Mouse (Mus musculus) kidney, postnatal 0 days (tissue): Measurements from ENCODE around the gene Cenpb. TPM values are rescaled to one million over a fixed set of nuclear protein-coding genes. Genes with fewer than 3 reads are reported as not detected.
A peak's percentile ranks its signal among the peaks of the same experiment; 100 is the strongest.

Experiments
- ATAC-seq: fragments of 200-750 bp; cut with Nextera tagmentation; replicated peaks from 2 replicates; pipeline ENCODE4 v1.8.0; 2017; ENCODE audit warnings: low read depth, moderate number of reproducible peaks, moderate TSS enrichment, moderate library complexity; ENCODE audit not compliant: low FRiP score
- DNase-seq: peaks from one replicate; pipeline ENCODE4 v3.0.0-alpha.2; 2016; ENCODE audit warnings: low spot score
- H3K27ac ChIP-seq: fragments of 300-500 bp; sonication (generic); 2 replicates; pipeline ENCODE4 v1.5.1; 2014; ENCODE audit warnings: mild to moderate bottlenecking
- H3K27me3 ChIP-seq: fragments of 300-500 bp; sonication (generic); 2 replicates; pipeline ENCODE4 v1.6.1; 2014; ENCODE audit warnings: low read length, mixed read lengths; ENCODE audit not compliant: insufficient read depth
- H3K36me3 ChIP-seq: fragments of 300-500 bp; sonication (generic); 2 replicates; pipeline ENCODE4 v1.6.1; 2014; ENCODE audit warnings: low read length, mixed read lengths; ENCODE audit not compliant: insufficient read depth
- H3K4me1 ChIP-seq: fragments of 300-500 bp; sonication (generic); replicated peaks from 2 replicates; pipeline ENCODE4 v1.6.1; 2014; ENCODE audit warnings: antibody characterized with exemption, low read length, mixed read lengths; ENCODE audit not compliant: insufficient read depth
- H3K4me2 ChIP-seq: fragments of 300-500 bp; sonication (generic); 2 replicates; pipeline ENCODE4 v1.6.1; 2014; ENCODE audit warnings: mild to moderate bottlenecking, low read length, moderate library complexity, mixed read lengths
- H3K4me3 ChIP-seq: fragments of 300-500 bp; sonication (generic); replicated peaks from 2 replicates; pipeline ENCODE4 v1.5.1; 2014; ENCODE audit warnings: low read depth, low read length
- H3K9ac ChIP-seq: fragments of 300-500 bp; sonication (generic); 2 replicates; pipeline ENCODE4 v1.6.1; 2014; ENCODE audit warnings: low read depth, low read length
- H3K9me3 ChIP-seq: fragments of 300-500 bp; sonication (generic); replicated peaks from 2 replicates; pipeline ENCODE4 v1.6.1; 2016; ENCODE audit warnings: low read length, inconsistent platforms, mixed read lengths
- CTCF ChIP-seq: IDR thresholded peaks from 2 replicates; pipeline ENCODE4 v1.5.1; 2016; ENCODE audit warnings: antibody characterized with exemption, low read depth, mild to moderate bottlenecking, moderate library complexity
- WGBS: fragments of 180-500 bp; shearing (Covaris S2); extraction: QIAGEN DNeasy Blood & Tissue Kit; methylation state at CpG from one replicate; pipeline ENCODE4 v1.1.7; 2014; 5-methylcytosine and 5-hydroxymethylcytosine counted together
- polyA plus RNA-seq: library from polyadenylated mRNA; unstranded; fragments of >200 nt; fragmentation: Nextera tagmentation; extraction: Ambion mirVana; gene quantifications from 2 replicates; pipeline ENCODE4 v1.2.1, GENCODE M21; 2015

Gene Cenpb
- polyA plus RNA-seq, 1 experiment from 2014 or later = 15.3 TPM

- TF ChIP-seq CTCF = no peak
- no peak overlapping the region for H3K4me2 ChIP-seq
- no peaks in the 10 kb centered on the region for H3K9me3 ChIP-seq
- DNase-seq (no peak), ATAC-seq (no peak)
- 94% methylated on average over 5 of the region's 5 CpGs for WGBS
- H3K27me3 ChIP-seq = no peaks in the 10 kb centered on the region
- H3K27ac ChIP-seq = peak overlapping the region; percentile 51; the same call in 1 of the 2 replicates
- H3K4me3 ChIP-seq = no peak overlapping the region
- H3K4me1 ChIP-seq = peaks cover 7% of the 10 kb centered on the region; the same call in 1 of the 2 replicates
- no peak overlapping the region for H3K9ac ChIP-seq
- peaks cover 21% of the 10 kb centered on the region; the same call in 1 of the 2 replicates for H3K36me3 ChIP-seq
Measured at GRCm38 (mm10) chr2:131139287-131139686, 40.6 kb downstream of the Cenpb start.

DNA sequence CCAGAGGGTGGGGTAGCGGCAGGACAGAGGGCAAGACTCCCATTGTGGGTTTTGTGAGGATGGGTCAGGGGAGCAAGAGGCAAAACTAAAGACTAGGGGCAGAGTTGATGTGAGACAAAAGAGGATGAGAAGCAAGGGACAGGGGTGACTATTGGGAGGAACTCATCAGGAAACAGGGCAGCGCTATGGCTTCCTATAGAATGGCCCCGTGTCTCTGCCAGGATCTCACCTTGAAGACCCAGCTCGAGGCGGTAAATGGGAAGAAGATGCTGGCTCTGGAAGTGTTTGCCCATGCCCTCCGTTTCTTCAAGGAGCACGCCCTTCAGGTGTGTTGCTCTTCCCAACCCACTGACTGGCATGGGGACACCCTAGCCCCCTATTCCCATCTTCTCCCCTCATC, 41.1 kb downstream of the Cenpb start:
- Histone ChIP-seq H3K27me3 (no peaks in the 10 kb centered on the region), H3K36me3 (peaks cover 18% of the 10 kb centered on the region; the same call in 1 of the 2 replicates), H3K9me3 (no peaks in the 10 kb centered on the region), H3K27ac (no peak overlapping the region), H3K9ac (no peak overlapping the region), H3K4me3 (no peak overlapping the region), H3K4me2 (no peak overlapping the region), H3K4me1 (peaks cover 7% of the 10 kb centered on the region; the same call in 1 of the 2 replicates)
- WGBS = 92% methylated on average over 7 of the region's 7 CpGs
- TF ChIP-seq CTCF = no peak
- ATAC-seq (no peak), DNase-seq (no peak)

DNA sequence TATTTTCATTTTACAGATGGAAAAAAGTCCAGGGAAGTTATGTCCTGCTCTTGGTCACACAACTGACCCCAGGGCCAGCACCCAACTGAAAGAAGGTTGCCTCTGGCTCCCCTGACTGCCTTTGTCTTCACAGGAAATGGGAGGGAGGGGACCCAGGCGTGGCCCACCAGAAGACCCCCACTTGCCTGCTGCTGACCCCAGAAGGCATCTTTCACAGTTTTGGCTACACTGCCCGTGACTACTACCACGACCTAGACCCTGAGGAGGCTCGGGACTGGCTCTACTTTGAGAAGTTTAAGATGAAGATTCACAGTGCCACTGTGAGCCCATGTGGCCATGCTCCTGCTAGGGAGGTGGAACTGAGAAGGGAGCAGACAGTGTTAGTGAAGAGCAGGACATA, 41.6 kb downstream of the Cenpb start:
- Histone ChIP-seq H3K27ac (no peak overlapping the region), H3K4me3 (no peak overlapping the region), H3K9ac (no peak overlapping the region), H3K27me3 (no peaks in the 10 kb centered on the region), H3K9me3 (no peaks in the 10 kb centered on the region), H3K36me3 (peaks cover 13% of the 10 kb centered on the region; the same call in 1 of the 2 replicates), H3K4me2 (no peak overlapping the region), H3K4me1 (peaks cover 7% of the 10 kb centered on the region; the same call in 1 of the 2 replicates)
- DNase-seq (no peak), ATAC-seq (no peak)
- 82% methylated on average over 4 of the region's 4 CpGs for WGBS
- no peak for TF ChIP-seq CTCF

GRCm38 (mm10) chr2:131135521-131136139, 44.2 kb downstream of the Cenpb start:
- ATAC-seq (no peak), DNase-seq (no peak)
- 0 out of 2 replicates have a peak overlapping the region, but pooled peaks have one; percentile 13 for H3K9ac ChIP-seq
- no peak overlapping the region for H3K4me3 ChIP-seq
- H3K27me3 ChIP-seq = no peaks in the 10 kb centered on the region
- no peak overlapping the region for H3K4me2 ChIP-seq
- 71% methylated on average over 11 of the region's 11 CpGs for WGBS
- peaks cover 5% of the 10 kb centered on the region; the same call in 1 of the 2 replicates for H3K36me3 ChIP-seq
- H3K4me1 ChIP-seq = no peaks in the 10 kb centered on the region
- no peak overlapping the region for H3K27ac ChIP-seq
- no peaks in the 10 kb centered on the region for H3K9me3 ChIP-seq
- TF ChIP-seq CTCF = no peak

DNA sequence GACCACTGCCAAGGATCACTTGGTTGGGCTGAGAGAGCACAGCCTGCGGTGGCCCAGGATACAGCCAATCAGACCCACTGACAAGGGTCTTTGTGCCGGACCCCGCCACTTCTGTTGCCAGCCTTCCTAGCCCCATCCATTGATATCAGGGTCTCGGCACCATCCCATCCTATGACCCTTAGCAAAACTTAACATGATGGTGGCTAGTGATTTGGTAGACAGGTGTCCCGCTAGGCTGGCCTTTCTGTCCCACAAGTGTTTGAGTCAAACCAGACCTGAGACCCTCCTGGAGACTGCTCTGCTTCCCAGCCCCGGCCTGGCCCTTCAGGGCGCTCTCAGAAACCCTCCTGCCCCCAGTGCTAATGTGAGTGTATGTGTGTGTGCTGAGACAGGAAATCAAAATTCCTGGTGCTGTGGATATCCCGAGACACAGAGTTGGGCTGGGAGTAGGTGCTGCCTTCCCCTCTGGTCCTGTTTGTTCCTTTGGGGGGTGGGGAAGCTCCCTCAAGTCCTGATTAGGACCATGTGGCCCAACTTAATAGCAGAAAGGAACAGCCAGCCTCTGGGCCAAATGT, 45.0 kb downstream of the Cenpb start:
- no peak overlapping the region for H3K4me3 ChIP-seq
- no peaks in the 10 kb centered on the region for H3K9me3 ChIP-seq
- WGBS = 73% methylated on average over 8 of the region's 8 CpGs
- peaks cover 5% of the 10 kb centered on the region; the same call in 1 of the 2 replicates for H3K36me3 ChIP-seq
- DNase-seq = no peak
- H3K27ac ChIP-seq = peak overlapping the region; percentile 60
- no peak for TF ChIP-seq CTCF
- H3K4me1 ChIP-seq = no peaks in the 10 kb centered on the region
- ATAC-seq = 0 out of 2 replicates have a peak, but pooled peaks have one; percentile 26
- no peaks in the 10 kb centered on the region for H3K27me3 ChIP-seq
- H3K9ac ChIP-seq = no peak overlapping the region
- no peak overlapping the region for H3K4me2 ChIP-seq

- Histone ChIP-seq H3K27ac (peak overlapping the region; percentile 60; the same call in 1 of the 2 replicates), H3K4me2 (no peak overlapping the region), H3K4me1 (no peaks in the 10 kb centered on the region), H3K4me3 (no peak overlapping the region), H3K27me3 (no peaks in the 10 kb centered on the region), H3K36me3 (peaks cover 5% of the 10 kb centered on the region; the same call in 1 of the 2 replicates), H3K9ac (no peak overlapping the region), H3K9me3 (no peaks in the 10 kb centered on the region)
- ATAC-seq (0 out of 2 replicates have a peak, but pooled peaks have one; percentile 8), DNase-seq (peak; percentile 49)
- TF ChIP-seq CTCF = no peak
- WGBS = 75% methylated on average over 1 of the region's 1 CpGs
Measured at GRCm38 (mm10) chr2:131134381-131134780, 45.5 kb downstream of the Cenpb start.
